Mouse (Mus musculus): Measurements from ENCODE around the gene Zfp580.
"Not testable (repeated sequence)": the region's sequence is repeated elsewhere in the genome, so short reads cannot be mapped to it uniquely, and the experiment has no call there.

The Zfp580 gene

GRCm38 (mm10) chr7:5064886-5065285 lies 13.5 kb downstream of the Zfp580 start:
- no peak for DNase-seq (ENCODE audit: low spot score in 2 of 2)

- no peak for DNase-seq (ENCODE audit: low spot score in 2 of 2)
Measured at GRCm38 (mm10) chr7:5073586-5073985, 22.2 kb downstream of the Zfp580 start.

- DNase-seq (ENCODE audit: low spot score in 2 of 2), result no peak
Measured at GRCm38 (mm10) chr7:5074984-5075383, 23.6 kb downstream of the Zfp580 start.

GRCm38 (mm10) chr7:5076931-5077330 lies 25.6 kb downstream of the Zfp580 start:
- DNase-seq (ENCODE audit: low spot score in 2 of 2), result no peak

GRCm38 (mm10) chr7:5079365-5080009 lies 28.1 kb downstream of the Zfp580 start:
- not testable (repeated sequence) for DNase-seq (ENCODE audit: low spot score in 2 of 2)

GRCm38 (mm10) chr7:5080010-5080751 lies 28.8 kb downstream of the Zfp580 start, which contains the start of gene Epn1:
Gene Epn1, plus strand, starts transcription at chr7:5080235.
- DNase-seq (ENCODE audit: low spot score in 2 of 2), result peak; percentile 94 to 97

GRCm38 (mm10) chr7:5080815-5081214 lies 29.5 kb downstream of the Zfp580 start:
- no peak for DNase-seq (ENCODE audit: low spot score in 2 of 2)

- DNase-seq (ENCODE audit: low spot score in 2 of 2), result no peak
Measured at GRCm38 (mm10) chr7:5081241-5081640, 29.9 kb downstream of the Zfp580 start.

GRCm38 (mm10) chr7:5081939-5082338 lies 30.6 kb downstream of the Zfp580 start:
- DNase-seq (ENCODE audit: low spot score in 2 of 2), result no peak

GRCm38 (mm10) chr7:5083325-5084105 lies 32.2 kb downstream of the Zfp580 start:
- DNase-seq (ENCODE audit: low spot score in 2 of 2), result no peak

GRCm38 (mm10) chr7:5085512-5085911 lies 34.2 kb downstream of the Zfp580 start:
- no peak for DNase-seq (ENCODE audit: low spot score in 2 of 2)

- no peak for DNase-seq (ENCODE audit: low spot score in 2 of 2)
Measured at GRCm38 (mm10) chr7:5086921-5087440, 35.6 kb downstream of the Zfp580 start.

GRCm38 (mm10) chr7:5087886-5088285 lies 36.5 kb downstream of the Zfp580 start:
- DNase-seq (ENCODE audit: low spot score in 2 of 2), result no peak

GRCm38 (mm10) chr7:5089853-5090252 lies 38.5 kb downstream of the Zfp580 start:
- no peak for DNase-seq (ENCODE audit: low spot score in 2 of 2)

- DNase-seq (ENCODE audit: low spot score in 2 of 2), result no peak
Measured at GRCm38 (mm10) chr7:5091008-5091728, 39.8 kb downstream of the Zfp580 start.

GRCm38 (mm10) chr7:5092381-5092780 lies 41.0 kb downstream of the Zfp580 start:
- no peak for DNase-seq (ENCODE audit: low spot score in 2 of 2)

- no peak for DNase-seq (ENCODE audit: low spot score in 2 of 2)
Measured at GRCm38 (mm10) chr7:5092831-5093510, 41.6 kb downstream of the Zfp580 start.

GRCm38 (mm10) chr7:5098769-5099168 lies 47.4 kb downstream of the Zfp580 start:
- DNase-seq (ENCODE audit: low spot score in 2 of 2), result no peak

- DNase-seq (ENCODE audit: low spot score in 2 of 2), result no peak
Measured at GRCm38 (mm10) chr7:5099796-5100195, 48.5 kb downstream of the Zfp580 start.

GRCm38 (mm10) chr7:5101066-5101663 lies 49.8 kb downstream of the Zfp580 start:
- no peak for DNase-seq (ENCODE audit: low spot score in 2 of 2)

GRCm38 (mm10) chr7:5102564-5102963 lies 51.2 kb downstream of the Zfp580 start:
- DNase-seq (ENCODE audit: low spot score in 2 of 2), result no peak
